Mouse (Mus musculus): ENCODE data around the gene Clic1. TPM values are rescaled to one million over a fixed set of nuclear protein-coding genes. Genes with fewer than 3 reads are reported as not detected.

Clic1 gene
- polyA plus RNA-seq, 1 experiment from 2014 or later, result 205 TPM

DNA sequence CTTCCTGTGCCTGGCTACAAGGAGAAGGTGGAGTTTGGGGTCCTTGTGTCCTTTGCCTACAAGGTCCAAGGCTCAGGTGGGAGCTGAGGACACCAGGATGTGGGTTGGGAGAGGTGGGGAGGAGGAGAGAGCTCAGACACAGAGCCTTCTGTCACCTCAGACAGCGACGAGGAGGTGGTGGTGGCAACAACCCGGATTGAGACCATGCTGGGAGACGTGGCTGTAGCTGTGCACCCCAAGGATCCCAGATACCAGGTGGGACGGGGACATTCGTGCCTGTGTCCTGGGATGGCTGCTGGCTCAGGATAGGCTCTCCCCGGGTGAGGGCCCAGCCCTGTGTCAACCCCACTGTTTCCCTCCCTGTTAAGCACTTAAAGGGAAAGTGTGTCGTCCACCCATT, 38.3 kb upstream of the Clic1 start:
- Histone ChIP-seq H3K9ac (no peak overlapping the region), H3K4me2 (replicated peaks) (no peak overlapping the region), H3K27ac (no peak overlapping the region), H3K36me3 (peaks cover 99% of the 10 kb centered on the region), H3K27me3 (no peaks in the 10 kb centered on the region), H3K4me3 (no peak overlapping the region), H3K9me3 (no peaks in the 10 kb centered on the region), H3K4me1 (no peaks in the 10 kb centered on the region)
- no peak for ATAC-seq (ENCODE audit: insufficient number of reproducible peaks, insufficient read depth, low FRiP score, low TSS enrichment)
- 93% methylated on average over 8 of the region's 8 CpGs for WGBS

GRCm38 (mm10) chr17:35012430-35012829, 37.3 kb upstream of the Clic1 start:
- no peak for ATAC-seq (ENCODE audit: insufficient number of reproducible peaks, insufficient read depth, low FRiP score, low TSS enrichment)
- H3K4me1 ChIP-seq, result no peaks in the 10 kb centered on the region
- peaks cover 97% of the 10 kb centered on the region for H3K36me3 ChIP-seq
- H3K9ac ChIP-seq, result no peak overlapping the region
- 85% methylated on average over 13 of the region's 13 CpGs for whole genome bisulfite sequencing
- no peak overlapping the region for H3K27ac ChIP-seq
- no peaks in the 10 kb centered on the region for H3K9me3 ChIP-seq
- H3K4me2 ChIP-seq (replicated peaks), result no peak overlapping the region
- 0 out of 2 replicates have a peak overlapping the region, but pooled peaks have one; percentile 1 for H3K4me3 ChIP-seq
- no peaks in the 10 kb centered on the region for H3K27me3 ChIP-seq

GRCm38 (mm10) chr17:35013221-35013620, 36.5 kb upstream of the Clic1 start:
- Histone ChIP-seq H3K4me2 (replicated peaks) (no peak overlapping the region), H3K36me3 (peaks cover 89% of the 10 kb centered on the region), H3K9ac (no peak overlapping the region), H3K9me3 (no peaks in the 10 kb centered on the region), H3K4me1 (no peaks in the 10 kb centered on the region), H3K4me3 (no peak overlapping the region), H3K27me3 (no peaks in the 10 kb centered on the region), H3K27ac (no peak overlapping the region)
- no peak for ATAC-seq (ENCODE audit: insufficient number of reproducible peaks, insufficient read depth, low FRiP score, low TSS enrichment)
- 85% methylated on average over 6 of the region's 6 CpGs for WGBS

DNA sequence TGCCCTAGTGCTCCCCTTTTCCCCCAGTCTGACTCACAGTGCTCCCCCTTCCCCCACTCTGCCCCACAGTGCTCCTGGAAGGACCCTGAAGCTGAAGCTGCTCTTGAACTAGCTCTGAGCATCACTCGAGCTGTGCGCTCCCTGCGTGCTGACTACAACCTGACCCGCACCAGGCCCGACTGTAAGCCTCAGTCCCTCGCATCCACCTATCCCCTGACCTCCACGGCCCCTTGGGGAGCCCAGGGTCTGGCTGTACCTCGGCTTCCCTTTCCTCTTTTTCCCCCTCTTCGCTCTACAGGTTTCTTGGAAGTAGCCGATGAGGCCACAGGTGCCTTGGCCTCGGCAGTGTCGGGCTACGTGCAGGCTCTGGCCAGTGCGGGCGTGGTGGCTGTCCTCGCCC, 34.5 kb upstream of the Clic1 start:
- peaks cover 69% of the 10 kb centered on the region for H3K36me3 ChIP-seq
- no peaks in the 10 kb centered on the region for H3K9me3 ChIP-seq
- no peak overlapping the region for H3K27ac ChIP-seq
- no peaks in the 10 kb centered on the region for H3K4me1 ChIP-seq
- WGBS, result 92% methylated on average over 16 of the region's 16 CpGs
- H3K4me2 ChIP-seq (replicated peaks), result no peak overlapping the region
- ATAC-seq (ENCODE audit: insufficient number of reproducible peaks, insufficient read depth, low FRiP score, low TSS enrichment), result no peak
- no peak overlapping the region for H3K9ac ChIP-seq
- H3K27me3 ChIP-seq, result no peaks in the 10 kb centered on the region
- H3K4me3 ChIP-seq, result no peak overlapping the region

DNA sequence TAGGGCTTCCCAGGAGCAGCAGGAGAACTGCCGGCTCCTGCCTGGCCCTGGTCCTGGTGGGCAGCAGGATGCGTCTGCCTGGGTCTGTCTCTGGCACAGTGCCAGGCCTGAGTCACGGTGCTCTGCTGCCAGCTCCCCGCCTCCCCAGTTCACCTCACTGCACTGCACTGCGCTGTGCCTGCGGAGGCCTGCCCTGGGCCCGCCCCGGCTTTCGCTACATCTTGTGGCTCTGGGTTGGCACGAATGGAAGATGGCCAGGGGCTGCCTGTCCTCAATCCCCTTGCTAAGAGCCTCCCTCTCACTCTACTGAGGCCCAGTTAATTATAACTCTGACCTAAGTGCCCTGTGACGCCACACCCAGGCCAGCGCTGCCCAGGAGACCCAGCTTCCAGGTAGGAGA, 33.4 kb upstream of the Clic1 start, which contains the start of gene Vwa7:
Gene Vwa7 (plus strand): TSS at position 204 of the 400 bp plus-strand sequence.
- 0 out of 2 replicates have a peak within 1 kb of the TSS, but pooled peaks have one; percentile 11 for H3K9ac ChIP-seq
- H3K9me3 ChIP-seq, result no peaks in the 10 kb centered on the region
- ATAC-seq (ENCODE audit: insufficient number of reproducible peaks, insufficient read depth, low FRiP score, low TSS enrichment), result peak; percentile 37; the same call in 1 of the 2 replicates
- H3K4me2 ChIP-seq (replicated peaks), result no peak within 1 kb of the TSS
- 76% methylated on average over 12 of the region's 12 CpGs for WGBS
- no peak within 1 kb of the TSS for H3K4me3 ChIP-seq
- H3K36me3 ChIP-seq, result peaks cover 59% of the 10 kb centered on the region
- 0 out of 2 replicates have a peak within 1 kb of the TSS, but pooled peaks have one; percentile 3 for H3K27ac ChIP-seq
- H3K27me3 ChIP-seq, result no peaks in the 10 kb centered on the region
- peaks cover 6% of the 10 kb centered on the region; the same call in 1 of the 2 replicates for H3K4me1 ChIP-seq

- 85% methylated on average over 10 of the region's 10 CpGs for WGBS
- Histone ChIP-seq H3K27me3 (no peaks in the 10 kb centered on the region), H3K4me3 (no peak overlapping the region), H3K4me2 (replicated peaks) (no peak overlapping the region), H3K27ac (0 out of 2 replicates have a peak overlapping the region, but pooled peaks have one; percentile 3), H3K9me3 (no peaks in the 10 kb centered on the region), H3K9ac (0 out of 2 replicates have a peak overlapping the region, but pooled peaks have one; percentile 11), H3K36me3 (peaks cover 52% of the 10 kb centered on the region), H3K4me1 (peaks cover 11% of the 10 kb centered on the region; the same call in 1 of the 2 replicates)
- no peak for ATAC-seq (ENCODE audit: insufficient number of reproducible peaks, insufficient read depth, low FRiP score, low TSS enrichment)
These were observed 32.7 kb upstream of the Clic1 start for GRCm38 (mm10) chr17:35016791-35017705.

GRCm38 (mm10) chr17:35017706-35018030, 32.1 kb upstream of the Clic1 start:
- ATAC-seq (ENCODE audit: insufficient number of reproducible peaks, insufficient read depth, low FRiP score, low TSS enrichment), result no peak
- peaks cover 11% of the 10 kb centered on the region; the same call in 1 of the 2 replicates for H3K4me1 ChIP-seq
- no peaks in the 10 kb centered on the region for H3K9me3 ChIP-seq
- no peak overlapping the region for H3K9ac ChIP-seq
- no peak overlapping the region for H3K4me3 ChIP-seq
- H3K4me2 ChIP-seq (replicated peaks), result no peak overlapping the region
- H3K27me3 ChIP-seq, result no peaks in the 10 kb centered on the region
- 69% methylated on average over 14 of the region's 14 CpGs for WGBS
- H3K27ac ChIP-seq, result no peak overlapping the region
- peaks cover 46% of the 10 kb centered on the region for H3K36me3 ChIP-seq

DNA sequence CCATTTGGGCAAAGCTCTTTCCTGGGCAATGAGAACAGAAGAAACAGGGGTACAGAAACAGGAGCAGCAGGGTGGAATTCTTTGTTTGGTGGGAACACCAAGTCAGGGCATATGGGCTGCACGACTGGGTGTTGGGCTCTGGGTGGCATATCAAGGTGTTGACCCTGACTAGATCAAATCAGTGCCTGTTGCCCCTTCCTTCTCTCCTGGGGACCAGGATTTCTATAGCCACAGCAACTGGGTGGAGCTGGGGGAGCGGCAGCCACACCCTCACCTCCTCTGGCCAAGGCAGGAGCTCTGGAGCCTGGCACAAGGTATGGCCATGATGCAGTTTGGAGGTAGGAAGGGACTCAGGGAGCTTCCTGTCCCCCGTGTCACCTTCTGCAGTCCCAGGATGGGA, 31.6 kb upstream of the Clic1 start:
- peaks cover 11% of the 10 kb centered on the region; the same call in 1 of the 2 replicates for H3K4me1 ChIP-seq
- no peaks in the 10 kb centered on the region for H3K9me3 ChIP-seq
- H3K36me3 ChIP-seq, result peaks cover 41% of the 10 kb centered on the region
- H3K9ac ChIP-seq, result no peak overlapping the region
- H3K4me3 ChIP-seq, result no peak overlapping the region
- H3K4me2 ChIP-seq (replicated peaks), result no peak overlapping the region
- no peaks in the 10 kb centered on the region for H3K27me3 ChIP-seq
- no peak for ATAC-seq (ENCODE audit: insufficient number of reproducible peaks, insufficient read depth, low FRiP score, low TSS enrichment)
- WGBS, result 82% methylated on average over 3 of the region's 3 CpGs
- no peak overlapping the region for H3K27ac ChIP-seq

- Histone ChIP-seq H3K27me3 (no peaks in the 10 kb centered on the region), H3K27ac (no peak overlapping the region), H3K36me3 (peaks cover 23% of the 10 kb centered on the region), H3K4me1 (peaks cover 17% of the 10 kb centered on the region), H3K4me3 (no peak overlapping the region), H3K9ac (no peak overlapping the region), H3K4me2 (replicated peaks) (no peak overlapping the region), H3K9me3 (no peaks in the 10 kb centered on the region)
- no peak for ATAC-seq (ENCODE audit: insufficient number of reproducible peaks, insufficient read depth, low FRiP score, low TSS enrichment)
- WGBS, result 74% methylated on average over 11 of the region's 11 CpGs
These were observed 29.9 kb upstream of the Clic1 start for GRCm38 (mm10) chr17:35019894-35020293.

DNA sequence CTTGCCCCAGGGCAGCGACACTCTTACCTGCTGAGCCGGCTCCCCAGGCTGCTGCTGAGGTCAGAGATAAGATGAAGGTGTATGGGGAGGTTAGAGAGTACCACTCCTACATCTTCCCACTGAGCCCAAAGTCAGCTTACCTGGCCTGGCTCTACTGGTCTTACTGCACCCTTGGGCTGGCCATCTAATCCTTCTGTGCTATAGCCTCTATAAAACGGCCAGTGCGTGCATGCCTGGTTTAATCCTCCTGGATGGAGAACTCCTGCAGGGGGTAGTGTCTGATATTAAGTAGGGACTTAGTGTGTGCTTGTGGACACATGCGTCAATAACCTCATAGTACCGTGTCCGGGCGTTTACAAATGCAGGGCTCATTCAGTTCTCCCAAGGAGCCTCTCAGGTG, 29.2 kb upstream of the Clic1 start:
- H3K4me3 ChIP-seq, result no peak overlapping the region
- peaks cover 17% of the 10 kb centered on the region for H3K36me3 ChIP-seq
- no peaks in the 10 kb centered on the region for H3K9me3 ChIP-seq
- WGBS, result 86% methylated on average over 8 of the region's 8 CpGs
- no peaks in the 10 kb centered on the region for H3K27me3 ChIP-seq
- H3K27ac ChIP-seq, result no peak overlapping the region
- no peak for ATAC-seq (ENCODE audit: insufficient number of reproducible peaks, insufficient read depth, low FRiP score, low TSS enrichment)
- H3K4me2 ChIP-seq (replicated peaks), result no peak overlapping the region
- peaks cover 17% of the 10 kb centered on the region for H3K4me1 ChIP-seq
- 0 out of 2 replicates have a peak overlapping the region, but pooled peaks have one; percentile 24 for H3K9ac ChIP-seq

DNA sequence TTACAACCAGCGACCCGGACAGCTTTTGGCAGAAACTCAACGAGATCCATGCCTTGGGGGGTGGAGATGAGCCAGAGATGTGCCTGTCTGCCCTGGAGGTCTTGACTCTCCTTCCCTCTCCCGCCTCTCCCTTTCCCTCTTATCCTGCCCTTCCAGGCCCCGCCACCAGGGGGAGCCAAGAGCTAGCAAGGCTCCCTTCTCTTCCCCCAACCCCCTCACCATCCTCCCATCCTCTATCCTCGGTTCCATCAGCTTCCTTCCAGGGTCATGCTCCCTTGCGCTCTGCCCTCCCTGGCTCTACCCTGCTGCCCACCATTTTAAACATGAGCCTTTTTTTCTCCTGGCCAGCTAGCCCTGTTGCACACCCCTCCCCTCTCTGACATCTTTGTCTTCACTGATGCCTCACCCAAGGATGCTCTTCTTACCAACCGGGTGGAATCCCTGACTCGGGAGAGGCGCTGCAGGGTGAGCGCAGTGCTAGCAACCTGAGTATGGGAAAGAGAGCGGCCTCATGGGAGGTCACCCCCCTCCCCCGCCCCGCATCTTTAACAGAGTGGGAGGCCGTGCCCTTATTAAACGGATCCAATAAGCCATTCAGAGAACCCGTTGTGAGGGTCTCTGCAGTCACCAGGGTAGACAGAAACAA, 28.5 kb upstream of the Clic1 start:
- H3K27ac ChIP-seq, result no peak overlapping the region
- H3K4me1 ChIP-seq, result peaks cover 19% of the 10 kb centered on the region
- WGBS, result 14% methylated on average over 17 of the region's 17 CpGs
- peaks cover 9% of the 10 kb centered on the region for H3K36me3 ChIP-seq
- no peaks in the 10 kb centered on the region for H3K9me3 ChIP-seq
- peak overlapping the region; percentile 21 for H3K4me2 ChIP-seq (replicated peaks)
- H3K9ac ChIP-seq, result 0 out of 2 replicates have a peak overlapping the region, but pooled peaks have one; percentile 24
- no peaks in the 10 kb centered on the region for H3K27me3 ChIP-seq
- ATAC-seq (ENCODE audit: insufficient number of reproducible peaks, insufficient read depth, low FRiP score, low TSS enrichment), result no peak
- H3K4me3 ChIP-seq, result 0 out of 2 replicates have a peak overlapping the region, but pooled peaks have one; percentile 6
